Mouse (Mus musculus) heart, embryonic 13.5 days (tissue): ENCODE measurements around the gene Scnn1a. TPM values are rescaled to one million over a fixed set of nuclear protein-coding genes. Genes with fewer than 3 reads are reported as not detected.
"Not testable (repeated sequence)": the region's sequence is repeated elsewhere in the genome, so short reads cannot be mapped to it uniquely, and the experiment has no call there.

Experiments
- ATAC-seq: fragments of 200-750 bp; cut with Nextera tagmentation; 2 replicates; pipeline ENCODE4 v1.8.0; 2017; ENCODE audit warnings: moderate TSS enrichment; ENCODE audit not compliant: insufficient number of reproducible peaks, low FRiP score, low TSS enrichment; ENCODE audit errors: extremely low read depth
- H3K27ac ChIP-seq: fragments of 300-500 bp; sonication (generic); replicated peaks from 2 replicates; pipeline ENCODE4 v1.5.1; 2015; ENCODE audit warnings: moderate library complexity, mild to moderate bottlenecking, inconsistent platforms
- H3K27me3 ChIP-seq: fragments of 300-500 bp; sonication (generic); replicated peaks from 2 replicates; pipeline ENCODE4 v1.6.1; 2015; ENCODE audit warnings: mild to moderate bottlenecking, inconsistent platforms
- H3K36me3 ChIP-seq: fragments of 300-500 bp; sonication (generic); 2 replicates; pipeline ENCODE4 v1.6.1; 2015; ENCODE audit warnings: mild to moderate bottlenecking, inconsistent platforms
- H3K4me1 ChIP-seq: fragments of 300-500 bp; sonication (generic); 2 replicates; pipeline ENCODE4 v1.6.1; 2015; ENCODE audit warnings: inconsistent platforms
- H3K4me2 ChIP-seq: fragments of 300-500 bp; sonication (generic); 2 replicates; pipeline ENCODE4 v1.6.1; 2015; ENCODE audit warnings: inconsistent platforms, mild to moderate bottlenecking, moderate library complexity
- H3K4me3 ChIP-seq: fragments of 300-500 bp; sonication (generic); 2 replicates; pipeline ENCODE4 v1.5.1; 2015; ENCODE audit warnings: moderate library complexity, mild to moderate bottlenecking, inconsistent platforms
- H3K9ac ChIP-seq: fragments of 300-500 bp; sonication (generic); 2 replicates; pipeline ENCODE4 v1.6.1; 2015; ENCODE audit warnings: inconsistent platforms, mild to moderate bottlenecking, moderate library complexity
- H3K9me3 ChIP-seq: fragments of 300-500 bp; sonication (generic); 2 replicates; pipeline ENCODE4 v1.6.1; 2016; ENCODE audit warnings: inconsistent platforms
- WGBS: fragments of 180-500 bp; shearing (Covaris S2); methylation state at CpG from one replicate; pipeline ENCODE4 v1.1.7; 2015; ENCODE audit warnings: mixed read lengths; 5-methylcytosine and 5-hydroxymethylcytosine counted together
- polyA plus RNA-seq: library from polyadenylated mRNA; unstranded; fragments of >200 nt; fragmentation: Nextera tagmentation; extraction: Ambion mirVana; gene quantifications from 2 replicates; pipeline ENCODE4 v1.2.1, GENCODE M21; 2015

Scnn1a gene
- polyA plus RNA-seq: 0.63 and 0.69 TPM in 2 replicates

GRCm38 (mm10) chr6:125320323-125320722, at the start of gene Scnn1a:
Scnn1a (plus strand) TSS chr6:125320659.
- Histone ChIP-seq H3K36me3 (no peaks in the 10 kb centered on the region), H3K4me1 (peaks cover 21% of the 10 kb centered on the region), H3K9ac (peak within 1 kb of the TSS; percentile 50; the same call in 1 of the 2 replicates), H3K4me3 (0 out of 2 replicates have a peak within 1 kb of the TSS, but pooled peaks have one; percentile 4), H3K4me2 (peak within 1 kb of the TSS; percentile 41), H3K27ac (no peak within 1 kb of the TSS), H3K9me3 (no peaks in the 10 kb centered on the region), H3K27me3 (peaks cover 56% of the 10 kb centered on the region)
- no peak for ATAC-seq
- WGBS: 82% methylated on average over 1 of the region's 1 CpGs

GRCm38 (mm10) chr6:125271455-125272227, 48.8 kb upstream of the Scnn1a start:
- peak overlapping the region; percentile 57 for H3K9ac ChIP-seq
- H3K4me3 ChIP-seq: 0 out of 2 replicates have a peak overlapping the region, but pooled peaks have one; percentile 19
- WGBS: 18% methylated on average over 17 of the region's 17 CpGs
- no peak overlapping the region for H3K27ac ChIP-seq
- no peaks in the 10 kb centered on the region for H3K36me3 ChIP-seq
- peaks cover 17% of the 10 kb centered on the region; the same call in 1 of the 2 replicates for H3K27me3 ChIP-seq
- no peaks in the 10 kb centered on the region for H3K9me3 ChIP-seq
- peak overlapping the region; percentile 63 for H3K4me2 ChIP-seq
- H3K4me1 ChIP-seq: peaks cover 6% of the 10 kb centered on the region; the same call in 1 of the 2 replicates
- ATAC-seq: peak; percentile 69; the same call in 1 of the 2 replicates

DNA sequence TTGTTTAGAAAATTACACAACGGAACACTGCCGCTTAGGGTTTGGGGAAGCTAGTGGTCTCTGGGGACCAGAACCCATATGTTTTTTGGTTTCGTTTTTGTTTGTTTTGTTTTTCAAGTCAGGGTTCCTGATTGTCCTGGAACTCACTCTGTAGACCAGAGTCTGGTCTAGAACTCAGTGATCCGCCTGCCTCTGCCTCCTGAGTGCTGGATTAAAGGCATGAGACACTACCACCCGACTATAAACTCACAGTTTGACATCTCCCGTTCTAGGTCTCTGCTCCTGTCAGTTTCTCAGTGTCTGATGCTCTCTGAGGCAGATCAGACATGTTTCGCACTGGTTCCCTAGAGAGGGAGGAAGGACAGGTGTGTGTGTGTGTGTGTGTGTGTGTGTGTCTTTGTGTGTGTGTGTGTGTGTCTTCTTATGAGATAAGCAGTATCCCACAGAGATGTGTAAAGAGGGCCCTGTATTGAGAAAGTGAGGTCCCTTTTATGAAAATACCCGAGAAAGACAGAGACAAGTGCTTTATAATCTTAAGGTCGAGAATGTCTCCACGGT, 48.2 kb upstream of the Scnn1a start:
- Histone ChIP-seq H3K27me3 (peaks cover 18% of the 10 kb centered on the region; the same call in 1 of the 2 replicates), H3K36me3 (no peaks in the 10 kb centered on the region), H3K4me3 (no peak overlapping the region), H3K4me2 (no peak overlapping the region), H3K9me3 (no peaks in the 10 kb centered on the region), H3K9ac (no peak overlapping the region), H3K4me1 (peaks cover 6% of the 10 kb centered on the region; the same call in 1 of the 2 replicates), H3K27ac (no peak overlapping the region)
- no peak for ATAC-seq
- WGBS: 66% methylated on average over 10 of the region's 10 CpGs

DNA sequence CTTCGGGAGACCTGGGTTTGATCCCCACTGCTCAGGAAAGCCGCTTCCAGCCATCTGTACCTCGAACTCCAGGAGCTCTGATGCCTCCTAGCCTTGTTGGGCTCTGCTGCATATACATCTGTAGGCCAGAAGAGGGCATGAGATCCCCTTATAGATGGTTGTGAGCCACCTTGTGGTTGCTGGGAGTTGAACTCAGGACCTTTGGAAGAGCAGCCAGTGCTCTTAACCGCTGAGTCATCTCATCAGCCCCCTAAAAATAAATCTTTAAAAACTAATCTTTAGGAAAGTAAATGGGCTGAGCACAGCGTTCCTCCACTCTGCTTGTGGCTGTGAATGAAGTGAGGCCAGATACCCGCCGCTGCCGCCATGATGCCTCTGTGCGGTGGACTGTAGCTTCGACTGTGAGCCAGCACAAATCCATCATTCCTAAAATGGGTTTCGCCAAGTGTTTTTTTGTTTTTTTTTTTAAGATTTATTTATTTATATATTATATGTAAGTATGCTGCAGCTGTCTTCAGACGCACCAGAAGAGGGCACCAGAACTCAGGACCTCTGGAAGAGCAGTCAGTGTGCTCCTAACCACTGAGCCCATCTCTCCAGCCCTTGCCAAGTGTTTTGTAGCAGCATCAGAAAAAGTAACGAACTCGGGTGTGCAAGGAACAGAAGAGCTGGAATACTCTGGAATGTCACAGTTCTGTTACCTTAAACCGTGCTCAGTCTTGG, 45.5 kb upstream of the Scnn1a start:
- Histone ChIP-seq H3K4me3 (no peak overlapping the region), H3K4me1 (peaks cover 6% of the 10 kb centered on the region; the same call in 1 of the 2 replicates), H3K36me3 (no peaks in the 10 kb centered on the region), H3K27ac (no peak overlapping the region), H3K9me3 (no peaks in the 10 kb centered on the region), H3K27me3 (peaks cover 22% of the 10 kb centered on the region; the same call in 1 of the 2 replicates), H3K4me2 (no peak overlapping the region), H3K9ac (no peak overlapping the region)
- no peak for ATAC-seq
- WGBS: 52% methylated on average over 15 of the region's 15 CpGs

DNA sequence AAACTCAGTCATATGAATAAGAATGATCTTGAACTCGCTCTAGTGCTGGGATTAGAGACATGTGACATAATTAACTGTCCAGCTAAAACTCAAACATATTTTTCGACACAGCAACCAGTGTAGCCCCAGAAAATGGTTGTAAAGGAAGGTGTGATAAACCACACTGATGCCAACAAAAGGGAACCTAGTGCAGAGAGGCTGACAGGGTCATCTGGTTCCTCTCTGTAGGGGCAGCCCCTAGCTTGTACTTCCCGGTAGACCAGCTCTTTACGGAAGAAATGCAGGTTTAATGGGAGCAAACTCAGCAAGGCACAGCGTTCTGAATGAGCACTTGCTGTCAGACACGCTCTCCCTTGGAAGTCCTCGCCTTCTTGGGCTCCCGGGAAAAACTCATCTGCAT, 40.7 kb upstream of the Scnn1a start:
- Histone ChIP-seq H3K4me2 (no peak overlapping the region), H3K9ac (no peak overlapping the region), H3K4me3 (no peak overlapping the region), H3K4me1 (no peaks in the 10 kb centered on the region), H3K27ac (no peak overlapping the region), H3K9me3 (no peaks in the 10 kb centered on the region), H3K27me3 (0 out of 2 replicates have a peak, but pooled peaks cover 13% of the 10 kb centered on the region), H3K36me3 (no peaks in the 10 kb centered on the region)
- 54% methylated on average over 8 of the region's 8 CpGs for WGBS
- no peak for ATAC-seq

- not testable (repeated sequence) for H3K9ac ChIP-seq, H3K4me1 ChIP-seq, H3K4me3 ChIP-seq, H3K4me2 ChIP-seq, H3K9me3 ChIP-seq, H3K36me3 ChIP-seq, ATAC-seq, H3K27ac ChIP-seq, H3K27me3 ChIP-seq
- WGBS: 86% methylated on average over 13 of the region's 13 CpGs
Observed at GRCm38 (mm10) chr6:125282721-125283120, 37.7 kb upstream of the Scnn1a start.

DNA sequence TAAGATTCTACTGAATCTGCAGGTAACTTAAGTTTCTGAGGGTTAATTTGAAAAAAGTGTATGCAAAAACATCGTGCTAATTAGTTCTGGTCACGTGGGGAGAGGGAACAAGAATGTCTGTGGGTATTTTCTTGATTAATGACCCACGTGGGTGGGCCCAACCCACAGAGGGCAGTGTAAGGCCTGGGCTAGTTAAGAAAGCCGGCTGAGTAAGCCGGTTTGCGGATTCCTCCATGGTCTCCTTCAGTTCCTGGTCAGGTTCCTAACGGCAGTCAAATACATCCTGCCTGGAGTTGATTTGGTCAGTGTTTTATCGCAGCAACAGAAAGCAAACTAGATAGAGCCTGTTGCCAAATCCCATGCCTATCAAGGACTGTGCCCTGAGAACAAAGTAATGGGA, 36.2 kb upstream of the Scnn1a start:
- no peak overlapping the region for H3K9ac ChIP-seq
- H3K4me2 ChIP-seq: no peak overlapping the region
- WGBS: 45% methylated on average over 8 of the region's 8 CpGs
- H3K27ac ChIP-seq: no peak overlapping the region
- H3K9me3 ChIP-seq: no peaks in the 10 kb centered on the region
- H3K4me1 ChIP-seq: no peaks in the 10 kb centered on the region
- no peak overlapping the region for H3K4me3 ChIP-seq
- 0 out of 2 replicates have a peak, but pooled peaks cover 3% of the 10 kb centered on the region for H3K27me3 ChIP-seq
- ATAC-seq: no peak
- no peaks in the 10 kb centered on the region for H3K36me3 ChIP-seq

GRCm38 (mm10) chr6:125284751-125285150, 35.7 kb upstream of the Scnn1a start:
- Histone ChIP-seq H3K36me3 (no peaks in the 10 kb centered on the region), H3K9ac (no peak overlapping the region), H3K4me2 (no peak overlapping the region), H3K27me3 (0 out of 2 replicates have a peak, but pooled peaks cover 5% of the 10 kb centered on the region), H3K9me3 (no peaks in the 10 kb centered on the region), H3K4me1 (no peaks in the 10 kb centered on the region), H3K27ac (no peak overlapping the region), H3K4me3 (no peak overlapping the region)
- ATAC-seq: no peak
- 86% methylated on average over 7 of the region's 7 CpGs for WGBS

DNA sequence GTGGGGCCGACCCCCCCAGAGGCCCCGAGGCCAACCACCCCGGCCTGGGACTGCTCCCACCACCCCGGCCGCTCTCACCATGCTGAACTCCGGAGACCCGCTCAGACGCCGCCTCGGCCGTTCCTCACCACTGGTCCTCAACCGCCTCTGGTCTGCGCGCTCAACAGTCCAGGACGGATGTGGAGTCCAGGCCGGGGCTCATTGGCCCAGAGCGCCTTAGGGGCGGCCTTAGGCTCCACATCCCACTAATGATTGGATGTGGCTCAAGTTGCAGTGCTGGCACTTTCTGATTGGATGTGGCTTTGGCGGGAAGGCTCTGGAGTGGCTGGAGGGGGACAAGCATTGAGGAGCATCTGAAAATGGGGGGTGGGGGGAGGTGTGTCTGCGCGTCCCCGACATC, 34.6 kb upstream of the Scnn1a start, which contains the start of gene Tuba3a:
Tuba3a (minus strand) TSS at position 153 of the 400 bp plus-strand sequence.
- no peak within 1 kb of the TSS for H3K4me3 ChIP-seq
- H3K4me1 ChIP-seq: no peaks in the 10 kb centered on the region
- ATAC-seq: no peak
- H3K27me3 ChIP-seq: 0 out of 2 replicates have a peak, but pooled peaks cover 6% of the 10 kb centered on the region
- no peak within 1 kb of the TSS for H3K4me2 ChIP-seq
- H3K9me3 ChIP-seq: no peaks in the 10 kb centered on the region
- WGBS: 89% methylated on average over 22 of the region's 22 CpGs
- no peak within 1 kb of the TSS for H3K9ac ChIP-seq
- no peaks in the 10 kb centered on the region for H3K36me3 ChIP-seq
- H3K27ac ChIP-seq: no peak within 1 kb of the TSS

- no peak overlapping the region for H3K27ac ChIP-seq
- no peak overlapping the region for H3K9ac ChIP-seq
- 84% methylated on average over 4 of the region's 4 CpGs for WGBS
- H3K4me3 ChIP-seq: no peak overlapping the region
- no peaks in the 10 kb centered on the region for H3K36me3 ChIP-seq
- ATAC-seq: no peak
- H3K4me1 ChIP-seq: no peaks in the 10 kb centered on the region
- H3K9me3 ChIP-seq: no peaks in the 10 kb centered on the region
- H3K4me2 ChIP-seq: no peak overlapping the region
- 0 out of 2 replicates have a peak, but pooled peaks cover 6% of the 10 kb centered on the region for H3K27me3 ChIP-seq
Observed at GRCm38 (mm10) chr6:125286944-125287343, 33.5 kb upstream of the Scnn1a start.

DNA sequence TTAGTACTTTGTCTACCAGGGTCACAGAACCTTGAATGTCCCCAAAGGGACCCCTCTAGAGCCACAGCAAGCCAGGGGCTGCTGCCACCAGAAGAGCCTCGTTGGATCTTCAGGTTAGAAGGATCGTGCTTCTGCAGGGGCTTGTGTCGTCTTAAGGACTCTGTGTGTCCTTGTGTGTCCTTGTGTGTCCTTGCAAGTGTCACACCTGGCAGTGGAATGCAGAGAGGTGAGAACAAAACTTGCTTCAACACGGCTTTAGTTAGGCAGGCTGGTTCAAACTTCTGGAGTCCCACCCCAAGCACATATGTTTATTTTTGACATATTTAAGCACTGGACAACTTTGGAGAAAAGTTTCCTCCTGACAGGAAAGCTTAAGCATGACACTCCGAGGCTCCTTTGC, 31.7 kb upstream of the Scnn1a start:
- Histone ChIP-seq H3K4me1 (no peaks in the 10 kb centered on the region), H3K27me3 (0 out of 2 replicates have a peak, but pooled peaks cover 6% of the 10 kb centered on the region), H3K9me3 (no peaks in the 10 kb centered on the region), H3K4me3 (no peak overlapping the region), H3K36me3 (no peaks in the 10 kb centered on the region), H3K9ac (no peak overlapping the region), H3K27ac (no peak overlapping the region), H3K4me2 (no peak overlapping the region)
- ATAC-seq: no peak
- 52% methylated on average over 5 of the region's 5 CpGs for WGBS
